Mouse (Mus musculus) regulatory T cell (primary cell): Measurements from ENCODE around the gene Nkd1.

Experiments
- in situ Hi-C: fragments of 300-600 bp; cut with MboI, MseI; formaldehyde crosslinking; loops from one replicate; pipeline ENCODE4 v1.15.1; 2025; ENCODE audit warnings: high pct_unique_total_duplicates

Gene Nkd1

DNA sequence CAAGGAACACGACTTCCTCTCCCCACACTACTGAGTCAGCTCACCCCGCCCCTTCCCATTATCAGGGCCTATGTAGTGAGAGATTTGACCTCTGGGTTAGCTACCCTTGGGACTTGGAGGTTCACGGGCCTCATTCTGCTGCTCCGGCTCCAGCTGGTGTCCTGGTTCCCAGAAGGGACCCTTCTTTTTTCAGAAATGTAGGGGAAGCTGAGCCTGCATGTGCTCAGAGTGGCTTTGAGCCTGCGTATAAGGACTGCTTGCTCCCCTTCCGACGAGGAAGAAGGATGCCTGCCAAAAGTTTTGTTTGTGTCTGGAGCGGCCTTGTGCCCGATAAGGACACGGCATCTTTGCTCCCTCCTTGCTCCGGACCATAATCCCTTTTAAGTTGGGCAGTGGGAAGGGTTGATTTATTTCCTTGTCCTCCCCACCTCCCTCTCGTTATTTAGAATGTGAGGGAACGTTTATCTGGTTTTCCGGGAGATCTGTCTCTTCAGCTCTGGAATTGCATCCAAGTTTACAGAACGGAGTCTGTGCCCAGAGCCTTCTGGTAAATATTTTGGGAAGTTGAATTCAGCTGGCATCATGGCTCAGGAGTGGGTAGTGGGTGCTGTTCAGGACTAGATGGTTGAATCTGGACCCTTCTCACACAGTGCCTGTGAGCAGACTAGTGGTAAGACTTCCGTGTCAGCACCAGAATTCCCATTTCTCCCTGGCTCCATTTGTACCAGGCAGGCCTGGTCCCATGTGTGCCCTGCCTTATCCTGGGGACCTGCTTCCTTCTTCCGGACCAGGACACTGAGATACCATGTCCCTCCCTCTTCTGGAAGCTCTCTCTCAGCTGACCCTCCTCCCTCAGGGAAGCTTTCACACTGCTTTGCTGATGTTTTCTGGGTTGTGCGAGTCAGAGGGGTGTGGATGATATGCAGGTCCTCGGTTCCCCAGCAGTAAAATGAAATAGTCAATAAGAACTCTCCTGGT lies 17.1 kb downstream of the Nkd1 start:
- in situ Hi-C loops, result no loop called here

DNA sequence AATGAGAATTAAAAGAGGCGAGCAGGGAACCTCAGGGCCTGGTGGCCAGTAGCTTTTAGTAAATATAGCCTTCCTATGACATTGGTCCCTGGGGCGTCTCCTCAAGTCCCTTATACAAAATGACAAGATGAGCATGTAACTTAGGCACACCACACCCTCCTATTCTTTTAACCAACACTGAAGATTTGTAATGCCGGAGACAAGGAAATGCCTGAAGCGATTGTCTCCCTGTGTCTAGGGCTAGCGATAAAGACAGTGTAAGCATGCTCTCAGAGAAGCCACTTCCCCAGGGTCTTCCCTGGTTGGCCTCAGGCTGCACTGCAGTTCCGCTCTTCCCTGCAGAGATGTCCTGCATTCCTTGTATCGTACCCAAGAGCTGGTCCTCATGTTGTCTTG lies 17.8 kb downstream of the Nkd1 start:
- in situ Hi-C loops, result no loop called here

DNA sequence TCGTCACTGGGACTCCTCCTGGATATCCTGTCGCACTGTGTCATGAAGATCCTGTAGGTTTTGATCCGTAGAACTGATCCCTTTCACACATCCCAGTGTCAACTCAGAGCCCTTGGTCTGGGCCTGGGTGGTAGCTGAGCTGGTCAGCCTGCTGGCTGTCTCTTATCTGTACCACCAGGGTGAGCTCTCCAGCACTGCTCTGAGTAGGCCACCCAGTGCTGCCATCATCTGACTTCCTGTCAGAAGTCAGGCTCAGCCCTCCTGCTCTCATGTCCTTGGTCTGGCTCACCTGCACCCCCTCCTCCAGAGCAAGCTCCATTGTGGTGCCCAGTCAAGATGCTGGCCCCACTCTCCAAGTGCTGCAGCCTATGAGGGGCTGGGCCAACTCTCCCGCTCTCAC lies 18.8 kb downstream of the Nkd1 start:
- in situ Hi-C loops, result no loop called here

DNA sequence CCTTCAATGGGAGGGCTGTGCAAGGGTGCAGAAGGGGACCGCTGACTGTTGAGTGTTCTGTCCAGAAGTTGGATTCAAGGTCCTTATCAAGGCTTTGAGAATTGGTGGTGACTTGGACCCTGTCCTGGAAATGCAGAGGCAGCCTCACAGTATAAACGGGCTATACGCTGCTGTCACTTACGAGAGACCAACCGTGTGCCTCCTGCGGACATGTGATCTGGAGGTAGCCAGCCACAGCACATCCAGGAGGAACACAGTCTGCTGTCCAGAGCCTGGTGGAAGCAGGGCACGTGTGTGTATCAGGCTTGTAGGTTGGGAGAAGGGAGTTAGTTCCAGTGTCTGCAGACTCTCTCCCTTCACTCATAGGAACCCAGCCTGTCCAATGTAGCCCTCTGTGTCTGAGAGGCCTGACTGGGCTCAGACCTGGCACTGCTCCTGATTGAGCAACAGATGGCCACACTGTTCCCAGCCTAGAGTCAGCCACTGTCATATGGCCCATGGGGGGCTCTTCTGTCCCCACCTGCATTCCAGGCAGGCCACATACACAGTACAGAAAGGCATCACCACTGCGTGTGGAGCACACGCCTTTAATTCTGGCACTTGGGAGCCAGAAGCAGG lies 21.6 kb downstream of the Nkd1 start:
- in situ Hi-C loops, result no loop called here

DNA sequence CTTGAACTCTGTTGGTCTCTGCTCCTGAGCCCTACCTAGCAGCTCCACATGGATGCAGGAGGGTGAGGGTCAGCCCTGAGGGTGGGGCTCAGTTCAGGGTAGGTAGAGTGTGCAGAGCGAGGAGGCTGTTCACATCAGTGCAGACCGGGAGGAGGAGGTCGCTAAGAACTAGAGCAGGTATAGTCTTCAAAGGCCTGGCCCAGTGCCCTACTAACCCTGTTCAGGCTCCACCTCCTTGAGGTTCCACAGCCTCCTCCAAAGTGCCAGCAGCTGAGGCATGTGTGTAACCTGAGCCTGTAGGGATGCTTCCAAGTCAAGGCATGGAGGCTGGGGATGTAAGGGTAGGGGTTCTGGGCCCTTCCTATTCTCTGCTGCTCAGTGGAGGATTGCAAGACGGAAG lies 23.5 kb downstream of the Nkd1 start:
- in situ Hi-C loops, result no loop called here

DNA sequence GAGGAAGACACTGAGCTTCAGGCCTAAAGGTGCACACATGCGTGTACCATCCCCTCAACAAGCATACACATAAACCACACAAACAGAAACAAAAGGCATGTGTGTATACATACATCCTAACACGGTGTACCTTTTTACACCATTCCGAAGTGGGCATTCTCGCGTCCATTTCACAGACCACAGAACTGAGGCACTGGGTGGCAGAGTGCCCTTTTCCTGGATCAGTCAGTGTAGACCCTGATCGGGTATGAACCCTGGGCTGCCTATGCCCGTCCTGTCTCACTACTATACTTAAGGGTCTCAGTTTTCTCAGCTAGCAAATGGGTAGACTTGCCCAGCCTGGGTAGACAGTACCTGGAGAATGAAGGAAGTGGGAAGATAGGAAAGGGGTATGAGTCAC lies 24.3 kb downstream of the Nkd1 start:
- in situ Hi-C loops, result no loop called here

DNA sequence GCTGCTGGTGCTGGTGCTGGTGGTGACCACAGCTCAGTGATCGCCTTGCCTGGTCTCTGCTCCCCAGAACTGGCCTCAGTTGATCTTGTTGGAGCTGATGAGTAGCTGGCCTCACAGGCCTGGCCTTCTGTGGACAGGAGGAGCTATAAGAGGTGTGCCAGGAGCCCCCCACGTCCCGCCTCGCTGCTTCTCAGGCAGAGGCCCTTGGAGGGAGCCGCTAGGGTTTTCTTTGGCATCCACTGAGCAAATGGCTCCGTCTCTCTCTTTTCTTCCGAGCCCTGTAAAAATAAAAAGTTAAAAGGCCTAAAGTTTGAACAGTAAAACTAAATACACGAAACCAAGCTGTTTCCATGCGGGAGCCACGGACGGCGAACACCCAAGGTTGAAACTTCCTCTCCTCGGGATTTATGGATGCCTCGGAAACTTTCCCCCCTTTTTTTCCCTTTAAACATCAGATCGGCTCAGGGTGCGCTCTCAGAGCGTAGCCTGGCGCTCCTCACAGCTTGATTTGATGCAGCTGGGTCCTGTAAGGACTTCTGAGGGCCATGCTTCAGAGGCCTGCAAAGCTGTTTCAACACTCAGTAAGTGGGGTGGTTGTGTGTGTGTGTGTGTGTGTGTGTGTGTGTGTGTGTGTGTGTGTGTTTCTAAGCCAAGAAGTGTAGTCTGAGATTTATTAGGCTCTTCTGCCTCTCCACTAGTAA lies 25.0 kb downstream of the Nkd1 start:
- in situ Hi-C loops, result no loop called here

DNA sequence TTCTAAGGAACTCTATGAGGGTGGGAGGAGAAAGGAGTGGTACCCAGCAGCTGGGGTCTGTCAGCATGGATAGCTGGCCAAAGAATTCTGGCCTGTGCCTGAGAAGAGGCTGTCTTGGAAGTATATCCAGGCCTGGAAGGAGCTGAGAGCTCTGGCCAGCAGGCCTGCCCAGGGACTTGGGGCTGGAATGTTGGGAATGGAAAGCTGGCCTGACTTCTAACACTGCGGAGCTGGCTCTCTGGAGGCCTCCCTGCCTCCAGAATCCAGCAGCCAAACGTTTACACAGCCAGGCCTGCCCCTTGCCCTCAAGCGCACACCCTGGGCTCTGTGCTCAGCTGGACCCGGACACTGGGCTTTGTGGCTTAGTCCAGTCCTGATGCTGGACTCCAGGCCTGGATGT lies 34.5 kb downstream of the Nkd1 start:
- in situ Hi-C loops, result loop anchor here (25.0 kb wide), 1 partner anchor 832 kb away; no protein-coding TSS in a partner anchor

DNA sequence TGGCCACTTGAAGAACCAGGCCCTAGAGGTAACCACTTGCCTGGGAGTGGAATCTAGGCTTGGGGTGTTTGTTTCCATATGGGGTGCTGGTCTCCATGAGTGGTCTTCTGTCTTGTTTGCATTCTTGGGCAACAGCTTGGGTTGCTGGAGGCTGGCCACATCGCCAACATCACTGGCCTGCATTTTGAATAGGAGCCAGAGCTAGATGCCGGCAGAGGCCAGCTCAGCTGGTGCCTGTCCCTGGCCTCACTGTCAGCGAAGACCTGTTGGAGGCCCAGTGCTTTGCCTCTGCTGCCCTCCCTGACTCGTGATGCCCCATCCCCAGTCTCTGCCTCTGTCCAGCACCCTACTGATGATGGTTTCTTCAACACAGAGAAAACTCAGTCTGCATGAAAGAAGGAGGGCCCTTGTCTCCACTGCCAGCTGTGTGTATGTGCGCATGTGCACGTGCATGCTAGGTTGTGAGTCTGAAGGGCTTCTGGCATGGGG lies 38.9 kb downstream of the Nkd1 start:
- in situ Hi-C loops, result loop anchor here (25.0 kb wide), 1 partner anchor 827 kb away; no protein-coding TSS in a partner anchor

DNA sequence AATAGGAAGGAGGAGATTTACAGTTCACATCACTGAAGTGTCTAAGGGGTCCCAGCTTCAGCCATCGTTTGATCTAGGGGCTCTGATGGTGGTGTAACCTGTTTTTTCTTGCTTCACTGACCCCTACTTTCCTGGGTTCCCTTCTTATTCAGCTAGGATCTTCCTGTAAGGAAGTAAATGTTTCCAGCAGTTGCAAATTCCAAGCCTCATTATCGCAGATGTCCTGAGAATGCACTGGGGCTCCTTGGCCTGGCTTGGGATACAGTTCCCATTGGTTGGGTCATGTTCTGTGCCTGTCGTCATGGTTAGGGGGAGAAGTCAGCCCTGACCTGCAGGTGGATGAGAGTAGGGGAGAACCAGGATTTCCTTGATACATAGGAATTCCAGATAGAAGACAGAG lies 40.2 kb downstream of the Nkd1 start:
- in situ Hi-C loops, result loop anchor here (25.0 kb wide), 1 partner anchor 826 kb away; no protein-coding TSS in a partner anchor

DNA sequence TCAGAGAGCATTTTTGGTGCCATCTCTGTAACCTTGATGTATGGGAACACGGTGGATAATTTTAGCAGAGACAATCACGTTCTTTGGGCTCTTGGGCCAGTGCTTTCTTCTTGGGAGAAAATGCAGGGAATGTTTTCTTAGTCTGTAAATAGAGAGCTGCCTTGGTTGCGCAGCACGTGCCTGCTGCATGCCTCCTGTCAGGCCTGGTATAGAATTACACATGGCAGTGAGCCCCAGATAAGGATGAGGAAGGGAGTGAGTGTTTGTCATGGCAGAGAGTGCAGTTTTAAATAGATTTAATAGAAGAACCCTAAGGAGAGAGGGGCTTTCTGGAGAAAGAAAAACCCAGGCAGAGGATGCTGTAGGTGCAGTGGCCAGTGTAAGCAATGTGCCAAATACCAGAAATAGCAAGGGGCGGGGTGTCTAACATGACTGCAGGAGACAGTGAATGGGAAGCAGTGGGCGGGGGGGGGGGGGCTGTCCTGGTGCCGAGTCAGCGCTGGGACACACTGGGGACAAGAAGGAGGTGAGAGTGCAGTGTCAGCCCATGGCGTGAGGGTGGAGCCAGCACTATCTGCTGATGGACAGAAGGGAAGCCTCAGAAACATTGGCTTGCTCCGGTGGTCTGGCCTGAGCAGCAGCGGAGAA lies 43.2 kb downstream of the Nkd1 start:
- in situ Hi-C loops, result loop anchor here (25.0 kb wide), 1 partner anchor 823 kb away; no protein-coding TSS in a partner anchor

DNA sequence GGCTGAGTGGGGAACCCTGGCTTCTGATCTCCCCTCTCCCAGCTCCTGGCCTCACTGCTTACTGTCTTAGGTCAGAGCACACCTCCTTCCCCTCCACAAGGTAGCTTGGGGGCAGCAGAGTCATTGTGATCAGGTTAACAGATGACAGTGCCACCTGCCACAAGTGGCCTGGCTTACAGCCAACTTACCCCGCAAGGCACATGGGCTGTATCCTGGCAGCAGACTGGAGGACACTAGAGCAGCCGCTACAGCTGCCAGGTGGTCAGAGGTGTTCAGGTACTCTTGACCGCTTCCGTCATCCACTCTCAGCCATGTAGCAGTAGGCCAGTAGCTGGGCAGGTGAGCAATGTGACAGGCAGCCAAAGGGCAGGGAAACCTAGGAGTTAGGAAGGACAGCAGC lies 45.0 kb downstream of the Nkd1 start:
- in situ Hi-C loops, result loop anchor here (25.0 kb wide), 1 partner anchor 821 kb away; no protein-coding TSS in a partner anchor

DNA sequence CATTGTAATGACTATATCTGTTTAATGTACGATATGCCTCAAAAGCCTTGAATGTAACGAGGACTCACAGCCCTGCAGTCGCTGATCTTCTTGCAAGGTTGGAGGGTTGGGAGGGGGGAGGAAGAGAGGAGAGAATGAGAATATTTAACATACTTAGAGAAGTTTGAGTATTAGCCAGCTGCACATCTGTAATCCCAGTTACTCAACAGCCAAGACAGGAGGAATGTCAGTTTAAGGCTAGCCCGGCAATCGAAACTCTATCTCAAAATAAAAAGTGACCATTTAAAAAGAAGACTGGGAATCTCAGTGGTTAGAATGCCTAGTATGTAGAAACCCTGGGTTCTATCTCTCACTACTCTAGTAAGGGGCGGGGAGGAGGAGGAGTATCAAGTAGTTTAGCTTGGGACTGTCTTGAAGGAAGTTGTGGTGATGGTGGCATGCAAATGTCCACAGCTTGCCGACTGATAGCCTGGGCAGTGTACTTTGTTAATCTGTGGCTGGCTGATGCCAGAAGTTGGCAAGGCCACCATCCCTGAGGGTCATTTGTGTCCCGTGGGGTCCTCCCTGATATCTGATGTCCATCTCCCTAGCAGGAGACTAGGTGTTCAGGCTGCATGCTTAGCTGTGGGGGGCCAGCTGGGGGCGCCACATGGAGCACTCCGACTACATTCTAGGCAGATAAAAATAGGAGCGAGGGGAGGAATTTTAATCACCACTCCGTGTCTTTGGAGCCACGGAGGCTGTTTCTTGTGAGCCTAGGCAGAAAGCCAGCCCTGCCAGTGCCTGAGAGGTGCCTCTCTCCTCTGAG lies 46.4 kb downstream of the Nkd1 start:
- in situ Hi-C loops, result loop anchor here (25.0 kb wide), 1 partner anchor 820 kb away; no protein-coding TSS in a partner anchor

DNA sequence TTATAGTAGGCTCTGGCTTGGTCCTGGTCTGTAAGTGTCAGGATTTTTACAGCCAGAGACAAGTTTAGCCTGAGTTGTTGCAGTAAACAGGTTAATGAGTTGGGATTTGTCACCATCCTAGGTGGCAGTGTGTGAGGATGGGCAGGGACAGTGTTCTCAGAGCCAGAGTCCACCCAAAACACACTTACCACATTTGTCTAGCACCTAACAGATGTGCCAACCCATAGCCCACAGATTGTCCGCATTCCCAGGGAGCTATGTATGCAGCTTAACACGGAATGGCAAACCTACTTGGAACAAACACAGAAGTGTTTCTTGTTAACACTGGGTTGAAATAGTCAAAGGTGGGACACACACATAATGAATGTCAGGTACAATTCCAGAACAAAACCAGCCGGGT lies 47.1 kb downstream of the Nkd1 start:
- in situ Hi-C loops, result loop anchor here (25.0 kb wide), 1 partner anchor 819 kb away; no protein-coding TSS in a partner anchor

DNA sequence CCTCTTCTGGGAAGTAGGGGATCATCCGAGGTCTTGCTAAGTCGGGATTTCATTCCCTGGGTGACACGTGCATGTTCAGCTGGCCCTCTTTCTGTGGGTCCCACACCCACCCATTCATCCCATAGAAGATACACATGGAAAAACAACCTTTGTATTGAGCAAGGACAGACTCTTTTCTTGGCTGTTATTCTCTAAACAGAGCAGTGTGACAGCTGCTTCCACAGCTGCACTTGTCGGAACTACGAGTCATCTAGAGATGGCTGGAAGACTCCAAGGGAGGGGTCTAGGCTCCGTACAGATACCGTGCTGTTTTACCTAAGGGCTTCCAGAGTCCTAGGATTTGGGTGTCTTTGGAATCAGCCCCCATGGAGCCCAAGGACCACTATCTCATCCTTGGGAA lies 48.2 kb downstream of the Nkd1 start:
- in situ Hi-C loops, result loop anchor here (25.0 kb wide), 1 partner anchor 818 kb away; no protein-coding TSS in a partner anchor

DNA sequence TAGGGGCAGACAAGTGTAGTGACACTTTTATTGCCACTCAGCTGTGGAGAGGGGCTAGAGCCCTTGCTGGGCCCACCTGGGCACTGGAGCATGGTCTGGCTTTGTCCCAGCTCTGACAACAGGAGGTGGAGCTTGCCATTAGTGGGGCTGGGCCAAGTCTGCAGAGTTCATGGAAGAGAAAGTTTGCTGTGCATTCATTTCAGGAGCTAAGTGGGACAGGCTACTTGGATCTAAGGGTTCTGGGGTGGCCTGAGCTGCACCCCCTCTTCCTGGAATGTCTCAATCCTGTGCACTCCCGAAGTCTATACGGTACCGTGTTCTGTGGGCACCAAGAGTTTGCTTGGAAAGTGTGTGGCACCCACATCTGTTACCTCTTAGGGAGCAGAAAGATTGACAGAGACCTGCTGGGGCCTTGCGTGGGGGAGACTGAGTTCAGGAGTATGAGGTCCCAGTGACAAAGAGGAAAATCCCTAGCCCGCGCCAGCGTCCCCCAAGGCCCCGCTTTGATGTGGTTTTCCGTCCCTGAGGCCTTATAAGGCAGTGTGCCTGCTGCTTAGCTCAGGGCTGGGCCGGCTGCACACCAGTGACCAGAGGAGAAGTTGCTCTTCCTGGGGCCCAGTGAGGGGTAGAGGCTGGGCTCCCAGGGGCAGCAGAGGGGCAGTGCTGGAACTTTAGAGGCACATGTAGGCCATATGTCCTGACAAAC lies 49.3 kb downstream of the Nkd1 start:
- in situ Hi-C loops, result loop anchor here (25.0 kb wide), 1 partner anchor 817 kb away; no protein-coding TSS in a partner anchor

DNA sequence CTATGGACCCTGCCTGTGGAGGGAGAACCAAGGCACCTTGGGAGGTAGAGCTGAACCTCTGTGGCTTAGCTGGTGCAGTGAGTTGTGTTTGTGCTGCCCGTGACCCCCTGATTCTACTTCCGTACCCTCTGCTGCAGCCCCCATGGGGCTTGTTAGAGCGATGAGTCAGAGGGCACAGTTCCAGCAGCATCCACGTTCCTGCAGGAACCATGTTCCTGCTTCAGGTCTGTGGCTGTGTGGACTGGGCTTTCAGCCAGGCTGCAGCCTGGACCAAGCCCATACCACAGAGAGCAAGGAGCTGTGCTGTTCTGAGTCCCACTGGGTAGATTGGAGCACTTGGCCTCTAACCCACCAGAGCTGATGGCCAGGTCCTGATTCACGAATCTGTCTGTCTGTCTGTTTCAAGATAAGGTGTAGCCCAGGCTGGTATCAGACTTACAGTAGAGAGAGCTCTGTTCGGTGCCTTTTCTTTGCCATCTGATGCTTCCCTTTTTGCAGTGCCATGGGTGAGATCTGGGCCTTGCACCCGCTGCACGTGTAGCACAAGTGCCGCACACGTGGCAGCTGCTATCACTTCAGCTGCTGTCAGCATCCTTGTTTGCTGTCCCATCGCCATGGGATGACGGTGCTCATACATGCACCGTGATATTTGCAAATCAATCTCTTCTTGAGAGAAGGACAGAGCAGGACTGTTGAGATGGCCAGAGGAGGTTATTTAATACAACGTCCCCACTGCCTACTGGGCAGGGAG lies 50.5 kb downstream of the Nkd1 start:
- in situ Hi-C loops, result loop anchor here (25.0 kb wide), 1 partner anchor 816 kb away; no protein-coding TSS in a partner anchor

DNA sequence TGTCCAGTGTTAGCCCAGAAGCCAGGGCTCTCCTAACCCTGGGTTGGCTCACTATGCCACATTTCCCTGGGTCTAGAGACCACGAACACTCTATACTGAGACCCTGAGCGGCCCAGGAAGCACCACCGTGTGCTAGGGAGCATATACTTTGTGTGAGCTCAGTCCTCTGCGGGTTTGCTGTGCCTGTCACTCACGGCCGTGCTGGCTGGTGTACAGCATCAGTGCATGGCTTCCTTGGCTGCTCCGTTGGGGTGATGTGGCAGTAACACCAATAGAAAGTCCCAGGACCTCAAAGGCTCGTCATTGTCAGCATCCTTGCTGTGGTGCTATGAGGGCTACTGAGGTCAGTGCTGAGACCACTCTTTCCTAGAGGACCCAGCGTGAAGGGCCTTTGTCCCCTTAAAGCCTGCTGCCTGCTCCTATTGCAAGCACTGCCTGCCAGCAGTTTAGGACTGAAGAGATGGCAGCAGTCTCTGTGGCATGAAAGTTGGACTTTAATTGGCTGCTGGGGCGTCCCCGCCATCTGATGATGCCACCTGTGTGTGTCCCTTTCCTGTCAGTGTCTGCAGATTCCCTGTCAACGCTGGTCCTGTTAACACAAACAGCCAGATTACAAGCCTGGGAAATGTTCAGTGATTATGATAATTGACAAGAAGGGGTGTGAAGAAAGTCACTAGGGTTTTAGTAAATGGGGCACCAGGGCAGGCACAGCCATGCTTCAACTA lies 51.2 kb downstream of the Nkd1 start:
- in situ Hi-C loops, result loop anchor here (25.0 kb wide), 1 partner anchor 815 kb away; no protein-coding TSS in a partner anchor
